Mouse (Mus musculus): ENCODE results near the gene Abr. TPM values are rescaled to one million over a fixed set of nuclear protein-coding genes. Genes with fewer than 3 reads are reported as not detected.

The Abr gene
- total RNA-seq (2021): 100 to 1,000 TPM; 502 to 515 TPM

DNA sequence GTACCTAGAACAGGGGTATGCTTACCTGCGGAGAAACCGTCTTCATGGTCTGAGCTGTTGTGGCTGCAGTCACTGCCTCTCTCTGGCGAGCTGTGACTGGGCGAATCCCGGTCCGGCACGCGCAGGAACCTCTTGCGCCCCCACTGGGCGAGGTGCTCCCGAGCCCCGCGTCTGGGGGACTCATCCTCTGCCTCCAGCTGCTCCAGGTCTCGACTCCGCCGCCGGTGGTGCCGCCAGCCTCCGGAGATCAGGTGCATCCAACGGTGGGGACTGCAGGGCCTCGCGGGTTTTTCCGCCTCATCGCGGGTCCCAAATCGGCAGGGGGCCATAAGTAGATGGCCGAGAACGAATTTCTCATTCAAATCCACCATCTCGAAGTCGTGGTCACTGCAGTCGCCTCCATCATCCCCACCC is at the start of gene Abr:
TSS of gene Abr (minus strand) at position 163 of the 414 bp plus-strand sequence.
- DNase-seq: peak in 1 of 2 experiments; percentile 34

DNA sequence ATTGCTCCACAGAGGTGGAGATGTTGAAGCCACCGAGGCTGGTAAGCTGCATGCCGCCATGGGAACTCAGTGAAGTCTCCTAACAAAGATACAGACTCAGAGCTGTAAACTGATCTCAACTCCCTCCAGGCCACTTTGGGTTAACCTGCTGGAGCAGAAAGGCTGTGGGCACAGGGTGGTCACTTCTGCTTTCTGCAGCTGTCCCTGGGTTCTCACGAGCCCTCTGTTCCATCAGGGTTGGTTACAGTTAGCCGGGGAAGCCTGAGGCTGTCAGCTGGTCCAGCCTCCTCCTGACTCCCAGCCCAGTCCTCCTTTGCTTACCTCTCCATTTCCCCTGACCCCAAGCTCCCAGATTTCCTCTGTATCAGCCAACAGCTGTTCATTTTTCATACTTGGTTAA is 45.7 kb upstream of the Abr start:
- DNase-seq: no peak

DNA sequence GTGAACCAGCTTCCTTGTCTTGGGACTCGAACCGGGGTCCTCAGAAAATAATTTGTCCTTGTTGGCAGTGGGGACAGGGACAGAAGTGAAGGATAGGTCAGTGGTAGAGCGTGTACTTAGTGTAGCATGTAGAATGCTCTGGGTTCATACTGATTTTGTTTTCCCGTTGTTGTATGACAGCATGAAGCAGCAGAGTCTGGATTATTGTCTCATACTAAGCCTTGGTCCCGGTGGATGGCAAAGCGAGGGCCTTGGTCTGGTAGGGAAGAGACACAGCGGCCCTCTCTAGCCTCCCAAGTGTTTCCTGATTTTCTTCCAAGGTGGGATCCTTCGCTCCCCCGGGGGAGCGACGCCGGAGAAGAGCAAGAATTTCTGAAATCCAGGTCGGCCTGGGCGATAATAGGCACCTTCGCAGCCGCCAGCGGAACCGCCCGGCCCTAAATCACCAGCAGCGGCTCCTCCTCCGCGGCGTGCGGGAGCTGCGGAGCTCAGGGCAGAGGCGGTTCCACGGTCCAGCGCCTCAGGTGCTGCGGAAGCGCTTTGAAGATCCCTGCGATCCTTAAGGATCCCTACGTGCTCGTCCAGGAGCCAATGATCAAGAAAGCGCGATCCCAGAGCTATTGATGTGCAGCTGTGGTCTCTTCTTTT is 44.0 kb upstream of the Abr start:
- no peak for DNase-seq

DNA sequence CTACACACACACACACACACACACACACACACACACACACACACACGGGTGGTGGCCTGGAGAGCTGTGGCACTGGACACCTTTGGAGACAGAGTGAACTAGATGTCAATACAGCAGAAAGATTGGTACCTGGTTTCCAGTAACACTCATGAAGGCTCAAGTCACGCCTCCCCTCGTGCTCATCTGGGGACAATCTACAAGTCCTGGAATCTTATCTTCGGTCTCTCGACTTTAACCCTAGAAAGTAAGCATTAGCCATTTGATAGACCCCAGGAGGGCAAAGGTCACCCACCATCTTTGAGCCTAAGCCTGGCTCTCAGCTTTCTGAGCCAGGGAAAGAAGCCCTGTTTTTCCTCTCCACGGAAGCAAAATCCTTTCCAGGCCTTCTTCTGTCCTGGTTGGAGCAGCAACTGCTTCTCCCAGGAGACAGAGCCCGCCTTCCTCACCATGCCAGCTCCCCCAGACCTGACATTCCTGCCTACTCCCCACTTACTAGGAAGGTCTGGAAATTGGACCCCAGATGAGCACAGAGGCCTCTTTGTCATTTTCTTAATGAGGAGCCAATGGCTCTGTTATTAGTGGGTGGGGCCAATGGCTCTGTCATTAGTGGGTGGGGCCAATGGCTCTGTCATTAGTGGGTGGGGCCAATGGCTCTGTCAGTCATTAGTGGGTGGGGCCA is 39.8 kb upstream of the Abr start:
- no peak for DNase-seq

DNA sequence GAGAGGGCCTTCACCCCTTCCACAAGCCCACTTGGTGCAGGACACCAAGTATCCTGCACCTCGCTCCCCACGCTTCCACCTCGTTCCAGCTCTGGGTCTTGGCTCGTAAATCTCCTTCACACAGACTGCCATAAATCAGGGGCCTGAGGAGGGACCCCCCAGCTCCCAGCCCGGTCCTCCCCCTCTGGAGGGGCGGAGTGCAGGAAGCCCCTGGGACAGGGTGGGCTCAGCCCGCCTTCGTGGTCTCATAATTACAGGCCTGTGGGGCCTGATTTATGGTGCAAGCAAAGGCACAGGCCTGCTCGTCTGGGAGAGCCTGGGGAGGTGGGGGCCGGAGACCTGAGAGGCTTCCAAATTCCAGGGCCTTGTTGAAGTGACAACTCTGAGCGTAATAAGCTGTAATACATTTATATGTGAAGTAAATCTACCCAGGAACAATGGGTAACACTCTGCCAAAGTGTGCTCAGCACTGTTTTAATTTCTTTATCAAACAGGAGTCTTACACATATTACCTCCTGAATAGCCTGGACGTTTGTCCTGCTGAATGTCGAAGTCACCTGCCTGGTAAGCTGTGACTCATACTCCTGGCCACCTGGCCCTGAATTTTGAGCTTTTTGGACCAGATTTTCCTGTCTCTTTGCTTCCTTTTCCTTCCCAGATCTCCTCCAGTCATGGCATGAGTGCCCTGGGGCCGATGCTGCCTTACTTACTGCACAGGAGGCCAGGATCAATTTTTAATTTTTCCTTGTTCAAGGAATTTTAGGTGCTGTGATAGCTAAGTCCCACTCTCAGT is 37.2 kb upstream of the Abr start:
- DNase-seq: no peak

DNA sequence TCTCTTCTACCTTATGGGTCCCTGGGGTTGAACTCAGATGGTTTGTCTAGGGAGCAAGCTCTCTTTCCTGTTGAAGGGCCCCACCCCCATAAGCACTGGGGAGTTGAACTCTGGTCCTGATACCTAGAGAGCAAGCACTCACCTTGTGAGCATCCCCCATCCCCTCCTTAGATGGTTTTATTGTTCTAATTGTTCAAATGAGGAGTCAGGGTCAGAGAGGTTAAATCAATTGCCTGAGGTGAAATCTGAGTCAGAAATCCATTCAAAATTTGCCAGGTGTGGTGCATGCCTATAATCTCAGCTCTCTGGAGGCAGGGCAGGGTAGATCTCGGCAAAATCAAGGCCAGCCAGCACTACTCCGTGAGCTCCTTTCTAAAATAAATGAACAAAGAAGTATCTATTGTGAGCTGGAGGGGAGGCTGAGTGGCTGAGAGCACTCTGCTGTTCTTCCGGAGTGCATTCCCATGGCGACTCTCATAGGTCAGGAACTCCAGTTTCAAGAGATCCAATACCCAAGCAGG is 35.4 kb upstream of the Abr start:
- DNase-seq: no peak

DNA sequence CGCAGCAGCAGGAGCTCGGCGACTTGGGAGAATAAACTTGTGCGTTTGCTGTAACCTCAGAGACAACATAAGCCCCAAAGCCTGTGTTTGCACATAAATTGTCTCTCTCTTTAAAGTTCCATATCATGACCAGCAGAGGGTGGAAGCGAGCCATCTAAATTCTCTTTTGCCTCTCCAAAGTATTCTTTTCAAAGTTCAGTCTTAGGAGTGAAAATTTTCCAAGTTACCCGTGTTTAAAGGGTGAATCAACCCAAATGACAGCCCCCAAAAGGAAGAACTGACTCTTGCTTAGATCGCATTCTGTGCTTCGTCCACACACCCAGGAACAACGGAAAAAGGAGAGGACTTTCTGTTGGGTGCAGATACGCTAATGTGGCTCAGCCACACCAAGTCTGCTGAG is 33.0 kb upstream of the Abr start:
- DNase-seq: no peak

DNA sequence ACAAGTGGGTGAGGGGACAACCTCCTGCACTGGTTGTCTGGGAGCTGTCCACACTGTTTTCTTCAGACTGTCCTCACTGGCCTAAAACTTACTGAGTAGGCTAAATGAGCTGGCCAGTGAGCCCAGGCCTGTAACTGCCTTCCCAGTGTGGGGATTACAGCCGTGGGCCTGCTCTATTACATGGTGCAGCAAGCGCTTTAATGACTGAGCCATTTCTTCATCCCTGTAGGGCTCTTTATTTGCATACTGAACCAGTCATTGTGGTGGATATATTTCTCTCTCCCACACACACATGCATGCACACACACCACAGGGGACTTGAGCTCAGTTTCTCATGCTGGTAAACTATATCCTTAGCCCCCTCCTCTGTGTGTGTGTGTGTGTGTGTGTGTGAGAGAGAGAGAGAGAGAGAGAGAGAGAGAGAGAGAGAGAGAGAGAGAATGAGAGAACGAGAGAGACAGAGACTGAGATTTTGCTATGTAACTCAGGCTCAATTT is 30.8 kb upstream of the Abr start:
- DNase-seq: no peak

DNA sequence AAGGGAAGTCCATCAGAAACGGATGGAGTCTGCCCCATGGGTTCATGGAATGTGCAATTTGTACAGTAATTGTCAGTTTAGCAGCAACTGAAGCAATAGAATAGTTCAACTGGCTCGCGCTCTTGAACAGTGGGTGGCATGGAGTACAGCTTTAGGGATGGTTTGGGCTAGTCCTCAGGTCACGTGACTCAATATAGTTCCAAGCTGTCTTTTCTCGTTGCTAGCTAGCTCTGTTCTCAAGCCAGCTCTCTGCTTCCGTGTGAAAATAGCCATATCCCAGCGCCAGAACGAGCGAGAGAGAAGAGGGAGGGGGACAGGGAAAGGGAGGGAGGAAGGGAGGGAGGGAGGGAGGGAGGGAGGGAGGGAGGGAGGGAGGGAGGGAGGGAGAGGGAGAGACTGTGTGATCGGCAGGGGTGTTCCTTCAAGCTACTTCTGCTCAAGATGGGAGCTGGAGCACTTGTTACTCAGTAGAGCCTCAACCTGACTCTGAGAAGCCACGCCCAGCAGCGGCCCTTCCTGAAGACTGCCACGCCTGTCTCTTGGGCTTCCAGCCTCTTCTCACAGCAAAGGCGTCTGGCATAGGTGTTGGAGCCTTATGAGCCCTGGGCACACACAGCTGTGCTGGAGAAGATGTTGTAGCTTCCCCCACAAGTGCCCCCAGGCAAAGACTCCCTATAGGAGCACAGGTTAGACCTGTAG is 28.9 kb upstream of the Abr start:
- DNase-seq: no peak

DNA sequence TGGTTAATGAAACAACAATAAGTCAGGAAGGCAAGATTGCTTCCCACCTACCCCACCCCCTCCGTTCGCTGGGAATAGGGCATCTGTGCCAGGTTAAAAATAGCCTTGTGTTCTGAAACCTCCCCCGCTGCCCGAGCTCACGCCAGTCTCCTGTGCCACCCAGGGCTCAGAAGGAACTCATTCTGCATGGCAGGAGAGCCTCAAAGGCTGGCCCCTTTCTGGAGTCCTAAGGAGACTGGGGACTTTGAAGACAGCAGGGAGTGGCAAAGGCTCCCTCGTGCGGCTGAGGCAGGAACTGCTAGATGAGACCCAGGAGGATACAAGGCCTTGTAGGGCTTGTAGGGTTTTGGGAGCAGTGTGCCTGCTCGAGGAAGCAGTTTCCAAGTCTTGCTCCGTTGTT is 25.4 kb upstream of the Abr start:
- DNase-seq: peak; percentile 79 to 80

DNA sequence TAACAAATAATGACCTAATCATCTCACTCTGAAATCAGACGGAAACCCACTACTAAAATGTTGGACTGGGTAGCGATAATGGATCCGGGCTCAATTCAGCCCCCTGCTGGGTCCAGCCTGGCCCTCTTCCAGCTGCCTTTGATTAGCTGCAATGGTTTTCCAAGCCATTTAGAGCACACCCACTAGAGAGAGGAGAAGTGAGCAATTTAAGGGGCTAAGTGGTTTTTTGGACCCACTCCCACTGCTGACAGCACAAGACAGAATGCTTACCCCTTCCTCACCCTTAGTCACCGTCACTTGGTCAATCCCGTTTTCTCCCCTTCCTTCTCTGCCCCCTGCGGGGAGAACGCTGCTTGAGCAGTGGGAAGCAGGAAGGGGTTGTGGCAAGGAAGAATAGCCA is 24.9 kb upstream of the Abr start:
- DNase-seq: peak in 1 of 2 experiments; percentile 16

DNA sequence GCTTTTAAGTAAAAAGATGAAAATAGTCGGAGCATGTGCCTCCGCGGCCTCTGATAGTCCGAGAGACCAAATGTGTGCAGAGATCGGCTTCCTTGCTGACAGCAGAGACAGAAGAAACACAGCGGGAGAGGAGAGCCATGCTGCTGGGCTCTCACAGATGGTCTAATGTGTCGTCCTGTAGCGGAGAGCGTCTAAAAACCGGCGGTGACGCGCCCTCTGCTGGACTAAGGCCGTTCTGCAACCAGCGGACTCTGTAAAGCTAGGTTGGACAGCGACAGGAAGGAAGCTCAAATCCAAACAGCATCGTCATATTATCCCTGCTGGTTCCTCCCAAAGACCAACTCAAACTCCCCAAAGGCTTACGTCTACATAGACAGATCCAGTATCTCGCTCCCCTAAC is 23.8 kb upstream of the Abr start:
- peak; percentile 91 for DNase-seq

DNA sequence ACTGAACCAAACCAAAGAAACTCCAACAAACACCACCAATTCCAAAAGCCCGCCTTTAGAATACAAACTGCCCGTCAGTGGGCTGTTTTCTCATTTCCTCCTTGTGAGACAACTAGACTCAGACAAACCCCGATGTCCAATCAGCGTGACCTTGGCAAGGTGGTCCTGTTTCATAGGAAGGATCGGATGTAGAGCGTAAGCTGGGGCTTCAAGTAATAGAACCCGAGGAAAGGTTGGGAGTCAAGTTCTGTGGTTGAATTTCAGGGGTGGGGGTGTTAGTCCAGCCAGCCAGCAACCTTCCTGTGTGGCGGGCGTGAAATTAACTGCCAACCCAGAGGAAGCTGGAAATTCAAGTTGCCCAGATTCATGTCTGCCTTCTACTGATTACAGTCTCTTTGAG is 22.9 kb upstream of the Abr start:
- no peak for DNase-seq

DNA sequence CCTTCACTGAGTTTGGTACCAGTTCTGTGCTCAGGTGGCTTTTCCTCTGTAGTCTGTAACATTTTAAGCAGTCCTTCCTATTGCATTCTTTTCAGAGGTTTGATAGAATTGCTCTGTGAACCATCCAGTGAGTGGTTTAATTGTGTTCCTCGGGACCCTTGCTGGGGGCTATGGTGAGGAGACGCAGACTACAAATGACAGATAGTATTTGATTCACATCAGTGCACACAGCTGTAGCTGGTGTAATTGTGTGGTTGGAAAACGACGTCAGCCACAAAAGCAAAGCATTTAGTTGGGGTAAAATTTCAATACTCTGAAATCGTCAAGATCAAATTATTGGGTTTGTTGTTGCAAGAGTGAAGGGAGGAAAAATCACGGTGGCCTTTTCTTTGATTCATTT is 22.1 kb upstream of the Abr start:
- DNase-seq: no peak

DNA sequence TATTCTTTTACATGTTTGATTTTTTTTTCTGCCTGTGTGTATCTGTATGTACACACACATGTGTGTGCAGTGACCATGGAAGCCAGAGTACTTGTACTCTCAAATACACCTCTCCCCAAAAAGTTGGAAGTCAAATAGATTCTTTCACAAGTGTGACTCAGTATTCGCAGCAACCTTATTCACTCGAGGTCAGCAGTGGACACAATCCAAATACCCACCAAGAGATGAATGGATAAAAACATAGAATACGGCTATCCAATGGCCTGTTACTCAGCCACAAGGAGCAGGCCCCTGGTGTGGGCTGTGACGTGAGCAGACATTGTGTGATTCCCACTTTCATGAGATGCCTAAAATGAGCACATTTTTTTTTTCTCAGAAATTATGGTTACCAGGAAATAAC is 18.1 kb upstream of the Abr start:
- DNase-seq: no peak

DNA sequence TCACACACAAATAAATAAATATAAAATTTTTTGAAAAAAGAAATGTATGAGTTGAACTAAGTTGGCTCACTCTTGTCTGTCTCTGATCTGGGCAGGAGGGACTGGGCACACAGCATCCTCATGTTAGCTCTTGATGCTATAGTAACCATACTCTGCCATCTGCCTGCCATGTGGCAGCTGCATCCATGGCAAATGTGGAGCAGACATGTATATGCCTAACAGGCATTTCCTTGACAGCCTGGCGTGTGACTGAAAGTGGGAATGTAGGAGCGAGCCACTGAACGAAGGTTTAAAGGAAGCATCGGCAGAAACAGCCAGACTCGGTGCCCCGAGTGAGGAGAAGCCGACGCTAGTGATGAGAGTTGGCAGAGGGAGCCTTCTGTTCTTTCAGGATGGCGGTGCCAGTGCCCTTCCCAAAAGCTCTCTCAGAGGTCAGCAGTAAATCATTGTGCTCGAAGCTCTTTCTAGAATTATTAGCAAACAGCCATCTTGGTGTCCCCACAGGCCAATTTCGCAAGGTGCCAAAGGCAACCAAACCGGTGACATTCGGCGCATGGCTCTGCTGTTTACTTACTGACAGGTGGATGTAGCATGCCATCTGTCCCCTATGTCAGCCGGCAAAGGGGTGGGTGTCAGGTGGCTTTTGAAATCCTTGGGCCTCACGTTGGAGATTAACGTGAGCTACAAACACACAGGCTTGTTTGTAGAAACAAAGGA is 17.3 kb upstream of the Abr start:
- peak in 1 of 2 experiments; percentile 16 for DNase-seq

DNA sequence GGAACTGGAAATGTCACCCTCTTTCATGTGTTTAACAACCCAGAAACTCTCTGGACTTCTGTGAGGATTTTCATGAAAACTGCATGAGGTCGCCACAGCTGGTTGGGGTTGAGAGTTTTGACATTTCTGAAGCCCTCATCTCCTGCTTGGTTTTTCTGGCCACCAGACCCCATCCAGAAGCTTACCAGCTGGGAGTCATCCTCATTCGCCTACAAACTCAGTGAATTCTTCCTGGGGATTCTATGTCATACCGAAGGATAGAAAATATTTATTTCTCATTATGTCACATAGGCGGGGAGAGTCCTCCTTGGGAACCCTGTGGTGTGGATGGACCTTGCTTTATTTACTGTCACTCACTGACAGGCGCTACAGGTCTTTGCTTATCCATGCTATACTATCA is 8.4 kb upstream of the Abr start:
- DNase-seq: no peak

DNA sequence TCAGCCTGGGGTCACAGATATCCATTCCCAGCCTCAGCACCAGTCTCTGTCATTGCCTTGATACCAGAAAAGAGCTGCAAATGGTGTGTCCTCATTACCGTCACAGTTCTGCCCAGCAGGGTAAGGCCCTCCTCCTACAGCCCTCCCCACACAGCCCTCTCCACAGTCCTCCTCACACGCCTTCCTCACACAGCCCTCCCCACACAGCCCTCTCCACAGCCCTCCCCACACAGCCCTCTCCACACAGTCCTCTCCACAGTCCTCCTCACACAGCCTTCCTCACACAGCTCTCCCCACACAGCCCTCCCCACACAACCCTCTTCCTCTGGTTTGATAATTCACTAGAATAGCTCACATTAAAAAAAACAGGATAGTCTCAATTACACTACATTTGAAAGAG is 7.9 kb upstream of the Abr start:
- DNase-seq: no peak

DNA sequence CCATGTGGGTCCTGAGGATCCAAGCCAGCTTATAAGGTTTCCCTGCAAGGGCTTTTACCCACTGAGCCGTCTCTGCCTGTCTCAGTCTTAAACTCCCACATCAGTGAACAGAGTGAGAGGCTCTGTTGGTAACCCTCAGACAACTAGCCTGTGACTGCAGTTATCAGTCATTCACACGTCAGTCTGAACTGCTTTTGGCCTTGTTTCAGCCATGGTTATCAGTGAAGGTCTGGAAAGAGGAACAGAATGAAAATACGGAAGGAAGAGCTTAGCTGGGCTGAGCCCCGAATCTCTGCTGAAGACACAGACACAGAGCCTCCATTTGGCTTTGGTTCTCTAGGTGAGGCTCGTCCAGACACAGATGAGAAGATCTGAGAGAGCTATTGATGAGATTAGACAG is 6.5 kb upstream of the Abr start:
- no peak for DNase-seq

DNA sequence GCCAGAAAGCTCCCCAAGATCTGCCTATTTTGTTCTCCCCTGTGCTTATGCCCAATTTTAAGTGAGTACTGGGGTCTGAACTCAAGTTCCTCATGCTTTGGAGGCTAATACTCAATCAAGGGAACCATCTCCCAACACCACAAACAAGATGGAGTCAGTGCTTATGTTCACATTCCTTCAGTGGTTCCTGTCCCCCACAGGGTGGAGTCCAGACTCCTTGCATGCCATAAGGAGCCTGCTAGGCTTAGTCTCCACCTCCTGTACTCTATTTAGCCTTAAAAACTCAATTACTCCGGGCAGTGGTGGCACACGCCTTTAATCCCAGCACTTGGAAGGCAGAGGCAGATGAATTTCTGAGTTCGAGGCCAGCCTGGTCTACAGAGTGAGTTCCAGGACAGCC is 2.8 kb upstream of the Abr start:
- no peak for DNase-seq

DNA sequence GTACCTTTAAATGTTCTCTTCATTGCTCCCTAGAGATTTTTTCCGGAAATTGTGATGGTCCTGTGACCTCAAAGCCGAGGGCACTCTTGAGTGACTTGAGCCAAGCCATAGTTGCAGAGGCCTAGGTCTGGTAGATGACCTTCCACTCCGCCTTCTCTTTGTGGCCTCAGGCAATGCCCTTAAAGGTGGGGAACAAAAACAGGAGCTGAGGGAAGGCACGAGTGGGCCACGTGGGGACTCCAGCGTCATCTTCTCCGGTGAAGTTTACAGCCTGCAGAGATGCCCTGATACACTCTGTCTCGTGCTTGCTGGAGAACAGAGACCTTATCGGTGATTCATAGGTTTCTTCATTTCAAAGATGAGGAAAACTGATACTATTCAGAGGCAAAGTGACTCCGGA is 2.0 kb upstream of the Abr start:
- DNase-seq: no peak
